Mouse (Mus musculus): ENCODE measurements around the gene Ptafr. TPM values are rescaled to one million over a fixed set of nuclear protein-coding genes. Genes with fewer than 3 reads are reported as not detected.

Ptafr gene
- total and polyA plus RNA-seq, 3 experiments, result 0.31 to 1.1 TPM; not detected in 1

- dilution Hi-C loops (cut with MboI; ENCODE audit: extremely low pct_ligation_motif_present, extremely low pct_unique_long_range_greater_than_20kb, low sequenced_read_pairs), result no loop called here
- H3K9me3 ChIP-seq (replicated peaks; ENCODE audit: low read length), result peaks cover 2% of the 10 kb centered on the region
- no peak for DNase-seq (ENCODE audit: extremely low read depth)
- no peak overlapping the region for H3K27ac ChIP-seq (ENCODE audit: insufficient read depth, low read depth)
- no peaks in the 10 kb centered on the region for H3K36me3 ChIP-seq (replicated peaks in 1 of 2; ENCODE audit: control insufficient read depth in 1 of 2, insufficient read depth in 1 of 2, low read length in 1 of 2)
- in situ Hi-C loops (cut with MboI; ENCODE audit: low pct_ligation_motif_present, low pct_unique_long_range_greater_than_20kb, low sequenced_read_pairs), result loop anchor here (10.0 kb wide), 1 partner anchor 49 kb away; no protein-coding TSS in a partner anchor
- no peak overlapping the region for H3K9ac ChIP-seq (ENCODE audit: insufficient read depth, low read depth)
- H3K4me1 ChIP-seq (ENCODE audit: control insufficient read depth in 1 of 2, insufficient read depth in 2 of 2), result peaks cover 5 to 25% of the 10 kb centered on the region in 2 experiments; a peak in 3 of 4 replicates
- no peak overlapping the region for H3K4me3 ChIP-seq (replicated peaks in 1 of 3; ENCODE audit: low read depth in 2 of 3, low read length in 2 of 3, poor library complexity in 1 of 3)
- TF ChIP-seq CHD1 (IDR thresholded peaks at IDR 0.05; ENCODE audit: low read depth, low read length), result no peak
- TF ChIP-seq ELF1 (IDR thresholded peaks at IDR 0.05; ENCODE audit: low read depth, low read length), result no peak
- no peak for TF ChIP-seq NELFE (IDR thresholded peaks at IDR 0.05; ENCODE audit: low read depth, low read length)
- TF ChIP-seq MXI1 (IDR thresholded peaks at IDR 0.05; ENCODE audit: low read depth, low read length), result no peak
- no peak for TF ChIP-seq MEF2A (IDR thresholded peaks at IDR 0.05; ENCODE audit: borderline replicate concordance, low read depth, low read length)
- no peak for TF ChIP-seq RCOR1 (conservative IDR thresholded peaks at IDR 0.05; ENCODE audit: low read depth, low read length)
- TF ChIP-seq RAD21 (IDR thresholded peaks at IDR 0.05; ENCODE audit: low read depth, low read length), result no peak
- no peak for TF ChIP-seq JUN (IDR thresholded peaks at IDR 0.05; ENCODE audit: insufficient read depth, low read depth, low read length)
- no peak for TF ChIP-seq E2F4 (IDR thresholded peaks at IDR 0.05; ENCODE audit: insufficient replicate concordance, low read depth, low read length)
- no peak overlapping the region for H3K4me2 ChIP-seq (ENCODE audit: insufficient read depth, low read depth, poor library complexity, severe bottlenecking)
- no peaks in the 10 kb centered on the region for H3K27me3 ChIP-seq (replicated peaks)
- no peaks in the 10 kb centered on the region for H3K79me2 ChIP-seq (replicated peaks; ENCODE audit: control insufficient read depth, extremely low read depth, insufficient read depth, poor library complexity, severe bottlenecking)
Observed at GRCm38 (mm10) chr4:132603468-132603867, 39.6 kb downstream of the Ptafr start.

DNA sequence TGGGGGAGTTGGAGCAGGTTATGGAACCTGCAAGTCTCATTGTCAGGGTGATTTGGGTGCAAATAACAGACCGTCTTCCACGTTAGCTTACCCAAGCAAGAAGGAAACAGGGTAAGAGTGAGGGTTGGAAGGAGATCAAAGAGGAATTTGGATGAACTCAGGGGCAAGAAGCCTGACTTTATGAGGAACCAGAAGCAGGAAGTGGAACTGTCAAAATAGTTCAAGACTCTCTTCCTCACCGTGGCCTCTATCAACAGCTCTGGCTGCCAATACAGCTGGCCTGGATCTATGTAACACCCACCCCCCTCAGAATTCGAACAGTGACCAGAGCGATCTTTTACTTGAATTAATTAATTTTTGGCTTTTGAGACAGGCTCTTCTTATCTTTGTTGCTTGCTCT, 41.9 kb downstream of the Ptafr start:
- H3K9ac ChIP-seq (ENCODE audit: insufficient read depth, low read depth), result no peak overlapping the region
- H3K4me2 ChIP-seq (ENCODE audit: insufficient read depth, low read depth, poor library complexity, severe bottlenecking), result no peak overlapping the region
- in situ Hi-C loops (cut with MboI; ENCODE audit: low pct_ligation_motif_present, low pct_unique_long_range_greater_than_20kb, low sequenced_read_pairs), result loop anchor here (10.0 kb wide), 1 partner anchor 51 kb away; no protein-coding TSS in a partner anchor
- peak; percentile 46 for DNase-seq (ENCODE audit: extremely low read depth)
- no peak overlapping the region for H3K27ac ChIP-seq (ENCODE audit: insufficient read depth, low read depth)
- no peak overlapping the region for H3K4me3 ChIP-seq (replicated peaks in 1 of 3; ENCODE audit: low read depth in 2 of 3, low read length in 2 of 3, poor library complexity in 1 of 3)
- dilution Hi-C loops (cut with MboI; ENCODE audit: extremely low pct_ligation_motif_present, extremely low pct_unique_long_range_greater_than_20kb, low sequenced_read_pairs), result no loop called here
- H3K27me3 ChIP-seq (replicated peaks), result no peaks in the 10 kb centered on the region
- no peak for TF ChIP-seq MYC (IDR thresholded peaks at IDR 0.05; ENCODE audit: low read depth, low read length)
- TF ChIP-seq EP300 (IDR thresholded peaks at IDR 0.05; ENCODE audit: low read length), result peak; percentile 63
- TF ChIP-seq RCOR1 (conservative IDR thresholded peaks at IDR 0.05; ENCODE audit: low read depth, low read length), result no peak
- TF ChIP-seq ELF1 (IDR thresholded peaks at IDR 0.05; ENCODE audit: low read depth, low read length), result peak; percentile 50; the same call in 1 of the 2 replicates
- H3K9me3 ChIP-seq (replicated peaks; ENCODE audit: low read length), result no peaks in the 10 kb centered on the region
- H3K36me3 ChIP-seq (replicated peaks in 1 of 2; ENCODE audit: control insufficient read depth in 1 of 2, insufficient read depth in 1 of 2, low read length in 1 of 2), result no peaks in the 10 kb centered on the region
- no peaks in the 10 kb centered on the region for H3K79me2 ChIP-seq (replicated peaks; ENCODE audit: control insufficient read depth, extremely low read depth, insufficient read depth, poor library complexity, severe bottlenecking)
- H3K4me1 ChIP-seq (ENCODE audit: control insufficient read depth in 1 of 2, insufficient read depth in 2 of 2), result peaks cover 5 to 31% of the 10 kb centered on the region in 2 experiments; a peak in 3 of 4 replicates

- no peak for TF ChIP-seq SIN3A (IDR thresholded peaks at IDR 0.05; ENCODE audit: low read length)
- no peak for TF ChIP-seq CTCF (conservative IDR thresholded peaks at IDR 0.05 in 1 of 2, IDR thresholded peaks at IDR 0.05 in 1 of 2; ENCODE audit: low read depth in 2 of 2, low read length in 2 of 2)
- no peak for TF ChIP-seq MYC (IDR thresholded peaks at IDR 0.05; ENCODE audit: low read depth, low read length)
- no peak for TF ChIP-seq BHLHE40 (IDR thresholded peaks at IDR 0.05; ENCODE audit: low read depth, low read length)
- no peaks in the 10 kb centered on the region for H3K27me3 ChIP-seq (replicated peaks)
- no peak overlapping the region for H3K27ac ChIP-seq (ENCODE audit: insufficient read depth, low read depth)
- dilution Hi-C loops (cut with MboI; ENCODE audit: extremely low pct_ligation_motif_present, extremely low pct_unique_long_range_greater_than_20kb, low sequenced_read_pairs) (no loop called here), in situ Hi-C loops (cut with MboI; ENCODE audit: low pct_ligation_motif_present, low pct_unique_long_range_greater_than_20kb, low sequenced_read_pairs) (loop anchor here (10.0 kb wide), 1 partner anchor 53 kb away; no protein-coding TSS in a partner anchor)
- H3K4me3 ChIP-seq (replicated peaks in 1 of 3; ENCODE audit: low read depth in 2 of 3, low read length in 2 of 3, poor library complexity in 1 of 3), result no peak overlapping the region
- H3K4me1 ChIP-seq (ENCODE audit: control insufficient read depth in 1 of 2, insufficient read depth in 2 of 2), result peaks cover 12 to 44% of the 10 kb centered on the region in 2 experiments; a peak in 3 of 4 replicates
- no peaks in the 10 kb centered on the region for H3K9me3 ChIP-seq (replicated peaks; ENCODE audit: low read length)
- no peaks in the 10 kb centered on the region for H3K79me2 ChIP-seq (replicated peaks; ENCODE audit: control insufficient read depth, extremely low read depth, insufficient read depth, poor library complexity, severe bottlenecking)
- no peaks in the 10 kb centered on the region for H3K36me3 ChIP-seq (replicated peaks in 1 of 2; ENCODE audit: control insufficient read depth in 1 of 2, insufficient read depth in 1 of 2, low read length in 1 of 2)
- no peak for DNase-seq (ENCODE audit: extremely low read depth)
- H3K4me2 ChIP-seq (ENCODE audit: insufficient read depth, low read depth, poor library complexity, severe bottlenecking), result no peak overlapping the region
- H3K9ac ChIP-seq (ENCODE audit: insufficient read depth, low read depth), result no peak overlapping the region
Observed at GRCm38 (mm10) chr4:132608147-132608546, 44.3 kb downstream of the Ptafr start.

All from CH12.LX (cell line).